Mouse (Mus musculus) 416B (cell line): ENCODE measurements at regions not wholly inside any gene's neighbourhood (a gene's known extent, or its start where the extent isn't known, plus 50 kb on each side); places are given as distances from the start of the nearest gene placed in this dataset.

ENCODE experiments used
- DNase-seq: peaks from one replicate; pipeline ENCODE4 v3.0.0; 2011; ENCODE audit warnings: low read depth

DNA sequence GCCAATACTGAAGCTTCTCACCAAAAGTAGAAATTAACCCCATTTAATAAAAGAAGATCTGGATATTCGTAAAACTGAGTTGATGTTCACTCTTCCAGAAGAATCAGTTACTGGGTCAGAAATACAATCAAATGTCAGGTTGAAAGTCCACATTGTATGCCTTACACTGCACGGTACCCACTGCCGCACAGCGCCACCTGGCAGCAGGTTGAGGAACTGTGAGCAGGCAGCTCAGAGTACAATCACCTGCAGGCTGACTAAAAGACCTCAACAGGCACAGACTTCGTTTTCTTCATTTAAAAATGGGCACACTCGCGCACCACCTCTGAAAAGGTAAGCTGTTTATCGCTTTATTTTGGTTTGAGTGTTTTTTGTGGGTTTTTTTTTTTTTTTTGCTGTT, 341.8 kb upstream of the Mms22l start:
- DNase-seq = peak; percentile 41

DNA sequence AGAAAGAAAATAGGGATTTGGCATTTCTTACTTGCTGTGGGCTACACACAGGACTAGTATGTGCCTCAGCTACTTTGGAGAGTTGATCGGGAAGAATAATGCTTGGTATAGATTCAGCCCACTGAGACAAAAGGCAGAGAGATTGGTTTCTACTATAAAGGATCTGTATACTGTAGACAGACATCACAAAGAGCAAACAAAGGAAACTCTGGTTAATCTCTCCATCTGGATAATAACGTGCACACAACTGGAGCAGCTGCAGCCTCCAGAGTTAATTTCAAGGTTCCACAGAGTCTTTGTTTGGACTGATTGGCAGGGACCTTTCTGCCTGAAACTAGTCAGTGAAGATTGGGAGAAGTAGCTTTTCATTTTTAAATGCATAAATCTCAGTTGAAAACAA, 322.5 kb upstream of the Mms22l start:
- DNase-seq = no peak

DNA sequence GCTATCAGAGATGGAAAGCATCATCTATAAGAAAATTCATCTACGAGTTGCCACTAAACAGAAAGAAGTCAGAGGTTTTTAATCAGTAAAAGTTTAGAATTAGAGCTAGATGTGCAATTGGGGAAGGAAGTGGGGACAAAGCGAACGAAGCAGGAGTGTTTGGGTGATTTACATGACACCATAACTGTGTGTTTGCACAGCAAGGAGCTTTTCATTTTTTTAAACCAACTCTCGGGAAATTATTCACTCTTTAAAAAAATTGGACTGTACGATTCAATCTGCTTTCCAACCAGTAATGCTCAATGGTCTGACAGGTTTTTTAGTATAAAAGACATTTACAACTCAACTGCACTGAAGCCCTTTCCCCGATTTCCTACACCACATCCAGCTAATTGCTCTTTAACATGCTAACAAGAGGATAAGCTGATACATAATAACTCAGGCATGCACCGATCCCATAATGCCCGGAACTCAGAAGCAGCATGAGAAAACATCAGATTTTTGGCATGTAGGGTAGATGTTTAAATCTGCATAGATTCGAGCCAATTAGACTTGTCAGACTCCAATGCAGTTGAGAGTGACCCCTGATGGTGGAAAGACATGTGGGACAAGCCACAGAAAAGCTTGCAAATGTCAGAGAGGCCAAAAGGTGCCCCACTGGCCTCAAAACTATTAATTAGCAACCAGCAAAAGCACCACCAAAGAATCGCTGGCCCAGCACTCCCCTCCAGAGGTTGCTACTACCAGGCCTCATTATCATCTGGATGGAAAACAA, 282.8 kb upstream of the Mms22l start:
- no peak for DNase-seq

DNA sequence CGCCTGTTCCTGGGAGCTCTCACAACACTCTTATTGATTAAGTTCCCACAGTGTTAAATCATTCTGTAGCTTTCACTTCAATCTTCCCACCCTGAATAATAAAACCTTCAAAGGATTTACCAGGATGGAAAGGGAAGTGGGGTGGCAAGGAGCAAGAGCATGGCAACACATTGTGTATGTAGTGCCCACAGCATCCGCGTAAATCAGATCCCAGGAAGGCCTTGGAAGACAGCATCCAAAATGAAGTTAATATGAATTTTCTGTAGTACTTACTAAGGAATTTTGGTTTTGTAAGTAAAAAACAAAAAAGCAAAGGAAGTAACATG, 282.3 kb upstream of the Mms22l start:
- DNase-seq = no peak

DNA sequence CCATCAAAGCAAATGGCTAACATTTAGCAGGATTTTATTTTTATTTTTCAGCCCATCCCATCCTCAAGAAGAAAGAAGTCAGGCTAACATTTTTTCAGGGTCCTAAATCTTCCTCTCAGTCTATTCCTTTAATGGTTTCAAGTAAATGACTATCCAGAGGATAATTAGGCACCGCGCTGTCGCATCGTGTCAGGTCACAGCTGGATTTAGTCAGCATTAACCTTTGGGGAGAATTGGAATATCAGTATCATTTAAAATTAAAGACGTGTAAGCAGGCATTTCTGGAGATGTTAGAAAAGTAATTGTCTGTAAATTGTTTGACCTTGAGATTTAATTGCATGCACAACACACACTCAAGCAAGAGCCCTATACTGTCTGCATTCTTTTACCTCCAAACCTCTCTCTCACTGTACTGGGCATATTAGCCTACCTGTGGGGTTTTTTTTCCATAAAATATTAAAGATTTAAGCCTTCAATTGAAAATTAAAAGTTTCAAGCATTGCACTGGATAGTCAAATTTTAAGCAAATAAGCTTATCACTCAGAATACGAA, 277.8 kb upstream of the Mms22l start:
- DNase-seq = no peak

DNA sequence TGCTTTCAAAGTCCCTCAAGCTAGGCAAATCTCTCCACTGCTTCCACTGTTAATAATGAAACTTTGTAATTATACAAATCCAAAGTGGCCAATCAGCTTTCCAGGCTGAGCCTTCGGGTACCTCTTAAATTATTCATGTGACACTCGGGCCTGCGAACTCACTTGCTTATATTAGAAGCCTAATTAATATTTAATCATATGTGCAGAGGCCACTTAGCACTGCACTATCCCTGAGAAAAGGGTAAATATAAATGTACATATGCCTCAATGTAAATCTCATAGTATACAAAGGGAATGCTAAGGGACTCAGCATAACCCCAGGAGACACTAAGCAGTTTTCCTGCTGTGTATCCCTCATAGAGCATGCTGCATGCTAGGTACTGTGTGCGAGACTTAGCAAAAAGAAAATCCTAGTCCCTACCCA, 277.2 kb upstream of the Mms22l start:
- DNase-seq = no peak

DNA sequence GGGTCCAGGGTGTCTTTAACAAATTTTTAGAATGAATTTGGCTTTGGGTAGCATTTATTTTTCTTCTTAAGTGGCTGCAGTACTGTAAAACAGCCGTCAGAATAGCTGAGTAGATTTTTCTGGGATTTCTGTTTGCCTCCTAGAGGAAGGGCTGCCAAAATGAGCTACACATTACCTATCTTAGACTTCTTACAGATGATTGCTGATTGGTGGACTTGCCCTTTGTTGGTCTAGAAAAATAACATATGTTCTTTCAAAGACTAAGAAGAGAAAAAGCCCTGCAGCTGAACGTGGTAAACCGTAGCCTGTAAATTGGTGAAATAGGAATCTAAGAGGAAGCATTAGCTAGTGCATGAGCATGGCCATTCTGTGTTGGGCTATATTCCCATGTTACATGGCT, 276.7 kb upstream of the Mms22l start:
- no peak for DNase-seq

DNA sequence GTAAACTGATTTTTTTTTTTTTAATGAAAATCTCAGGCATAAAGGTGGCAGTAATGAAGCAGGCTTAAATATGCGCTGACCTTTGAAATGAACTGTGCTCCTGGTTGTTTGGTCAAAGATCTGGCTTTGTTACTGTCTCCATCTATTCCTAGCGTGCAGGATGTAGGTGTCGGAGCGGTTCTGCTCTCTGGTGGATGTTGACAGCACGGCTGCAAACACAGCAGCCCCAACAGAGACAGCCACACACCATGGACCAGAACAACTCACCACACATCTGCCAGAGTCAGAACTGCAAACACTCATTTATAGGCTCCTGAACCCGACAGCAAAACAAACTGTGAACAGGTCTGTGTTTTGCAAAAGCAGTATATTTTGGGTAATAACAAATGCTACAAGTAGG, 251.1 kb upstream of the Mms22l start:
- DNase-seq = no peak

DNA sequence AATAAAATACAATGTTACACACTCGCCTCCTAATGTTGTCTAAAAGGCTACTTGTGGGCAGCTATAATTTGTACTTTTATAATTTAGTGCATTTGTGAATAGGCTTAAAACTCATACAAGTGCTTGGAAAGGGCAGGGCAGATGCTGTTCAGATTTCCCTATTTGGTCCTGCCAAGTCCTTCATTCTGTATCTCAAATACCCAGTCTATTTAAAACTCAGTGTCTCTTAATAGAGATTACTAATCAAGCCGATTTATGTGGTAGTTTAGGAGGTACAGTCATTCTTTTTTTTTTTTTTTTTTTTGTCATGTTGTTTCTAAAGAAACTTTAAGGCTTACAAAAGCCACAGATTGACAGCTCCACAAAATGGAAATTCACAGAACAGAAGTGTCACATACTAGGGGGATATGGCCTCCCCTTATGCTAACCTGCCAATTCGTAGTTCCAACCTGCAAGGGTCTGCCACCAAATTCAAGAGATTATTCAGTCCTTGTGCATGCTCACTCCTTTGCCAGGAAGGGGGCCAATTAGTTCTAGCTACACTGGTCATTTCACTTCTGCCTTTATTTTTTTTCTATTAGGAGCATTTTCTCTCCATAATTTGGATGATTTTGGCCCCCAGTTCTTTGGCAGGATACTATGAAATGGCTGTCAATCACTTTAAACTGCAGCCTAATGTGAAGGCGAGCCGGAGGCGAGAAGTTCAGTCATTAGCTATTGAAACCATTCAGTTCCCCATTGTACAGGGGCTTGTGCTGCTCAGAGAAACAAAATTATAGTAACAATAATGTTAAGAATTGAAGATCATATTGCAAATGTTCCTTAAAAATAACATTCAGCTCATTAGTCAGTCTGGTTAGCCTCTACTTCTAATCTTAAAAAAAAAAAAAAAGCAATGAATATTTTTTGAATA, 247.9 kb upstream of the Mms22l start:
- DNase-seq = no peak

DNA sequence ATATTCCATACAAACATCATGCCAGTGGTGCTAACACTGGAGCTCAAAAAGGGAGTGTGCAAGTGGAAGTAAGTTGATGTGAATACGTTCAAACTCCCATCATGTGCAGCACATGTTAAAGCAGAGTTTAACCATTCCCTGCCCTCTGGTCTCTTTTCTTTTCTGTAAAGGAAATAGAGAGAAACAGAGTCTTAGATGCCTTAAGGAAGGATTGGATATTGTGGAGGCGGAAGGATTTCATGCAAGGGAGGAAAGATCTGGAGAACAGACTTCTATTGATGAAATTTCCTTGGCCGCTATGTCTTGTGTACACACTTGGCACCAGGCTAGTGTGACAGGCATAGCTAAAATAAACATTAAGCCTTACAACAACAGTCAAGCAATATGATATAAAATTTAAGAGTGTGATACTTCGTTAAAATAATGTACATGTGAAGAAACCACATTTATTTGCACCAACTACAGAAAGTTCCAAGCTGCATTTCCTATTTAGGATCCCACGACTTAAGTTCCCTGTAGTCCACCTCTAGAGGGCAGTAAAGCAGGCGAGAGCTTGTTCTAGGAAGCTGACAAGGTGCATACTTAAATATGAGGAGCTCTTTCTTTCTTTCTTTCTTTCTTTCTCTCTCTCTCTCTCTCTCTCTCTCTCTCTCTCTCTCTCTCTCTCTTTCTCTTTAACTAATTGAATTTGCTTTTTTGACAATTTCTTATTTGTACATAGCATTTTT, 246.8 kb upstream of the Mms22l start:
- DNase-seq = peak; percentile 67

DNA sequence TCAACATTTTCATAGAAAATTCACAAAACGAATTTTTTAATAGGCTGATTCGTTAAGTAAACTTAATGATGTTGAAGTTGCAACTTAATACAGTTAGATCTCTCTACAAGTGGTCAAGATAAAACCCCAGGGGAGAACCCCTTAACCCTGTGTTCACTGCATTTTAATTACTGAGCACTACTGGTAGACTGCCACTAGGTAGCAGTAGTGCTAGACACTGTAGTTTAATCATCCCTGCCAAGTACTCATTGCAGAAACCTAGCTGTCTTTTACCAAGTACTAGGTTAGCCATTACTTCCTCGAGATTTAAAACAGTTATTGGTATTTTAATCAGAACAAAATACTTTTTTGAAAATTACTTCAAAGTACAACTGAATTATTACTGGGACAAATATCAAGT, 218.1 kb upstream of the Mms22l start:
- DNase-seq = peak; percentile 32
